Mouse (Mus musculus): ENCODE results near the gene Clstn1.

- TF ChIP-seq POLR2A (IDR thresholded peaks at IDR 0.05; ENCODE audit: low read depth, low read length) = no peak
- TF ChIP-seq CTCF (IDR thresholded peaks at IDR 0.05; ENCODE audit: extremely low read depth, insufficient read depth, insufficient read length, insufficient replicate concordance) = no peak
Measured at GRCm38 (mm10) chr4:149689822-149690700, 103.8 kb downstream of the Clstn1 start.
